Mouse (Mus musculus): ENCODE results near the gene C130050O18Rik. TPM values are rescaled to one million over a fixed set of nuclear protein-coding genes. Genes with fewer than 3 reads are reported as not detected.
"Not testable (repeated sequence)": the region's sequence is repeated elsewhere in the genome, so short reads cannot be mapped to it uniquely, and the experiment has no call there.

Gene C130050O18Rik
- polyA plus RNA-seq, 1 experiment from 2014 or later: 1.5 TPM

- 8% methylated on average over 6 of the region's 6 CpGs for WGBS
- no peak for ATAC-seq (ENCODE audit: insufficient number of reproducible peaks, insufficient read depth, low FRiP score, low TSS enrichment, low read depth)
- Histone ChIP-seq H3K9ac (replicated peaks) (peak overlapping the region; percentile 27), H3K27me3 (no peaks in the 10 kb centered on the region), H3K27ac (peak overlapping the region; percentile 93), H3K4me3 (replicated peaks) (no peak overlapping the region), H3K4me1 (replicated peaks) (peaks cover 57% of the 10 kb centered on the region), H3K4me2 (peak overlapping the region; percentile 11; the same call in 1 of the 2 replicates), H3K36me3 (peaks cover 9% of the 10 kb centered on the region; the same call in 1 of the 2 replicates), H3K9me3 (no peaks in the 10 kb centered on the region)
Measured at GRCm38 (mm10) chr5:139389676-139390061, 15.4 kb upstream of the C130050O18Rik start.

- WGBS: 78% methylated on average over 5 of the region's 5 CpGs
- Histone ChIP-seq H3K27ac (peak overlapping the region; percentile 93), H3K4me2 (0 out of 2 replicates have a peak overlapping the region, but pooled peaks have one; percentile 2), H3K9ac (replicated peaks) (0 out of 2 replicates have a peak overlapping the region, but pooled peaks have one; percentile 27), H3K4me1 (replicated peaks) (peaks cover 62% of the 10 kb centered on the region)
- not testable (repeated sequence) for H3K4me3 ChIP-seq (replicated peaks); ATAC-seq (ENCODE audit: insufficient number of reproducible peaks, insufficient read depth, low FRiP score, low TSS enrichment, low read depth); H3K36me3 ChIP-seq; H3K27me3 ChIP-seq; H3K9me3 ChIP-seq
Measured at GRCm38 (mm10) chr5:139390324-139391119, 14.6 kb upstream of the C130050O18Rik start.

GRCm38 (mm10) chr5:139391309-139391990 lies 13.6 kb upstream of the C130050O18Rik start:
- H3K4me1 ChIP-seq (replicated peaks): peaks cover 60% of the 10 kb centered on the region
- H3K27ac ChIP-seq: peak overlapping the region; percentile 53
- WGBS: 81% methylated on average over 11 of the region's 11 CpGs
- peaks cover 9% of the 10 kb centered on the region; the same call in 1 of the 2 replicates for H3K36me3 ChIP-seq
- H3K4me3 ChIP-seq (replicated peaks): no peak overlapping the region
- H3K9me3 ChIP-seq: no peaks in the 10 kb centered on the region
- H3K27me3 ChIP-seq: no peaks in the 10 kb centered on the region
- H3K4me2 ChIP-seq: 0 out of 2 replicates have a peak overlapping the region, but pooled peaks have one; percentile 2
- ATAC-seq (ENCODE audit: insufficient number of reproducible peaks, insufficient read depth, low FRiP score, low TSS enrichment, low read depth): no peak
- H3K9ac ChIP-seq (replicated peaks): 0 out of 2 replicates have a peak overlapping the region, but pooled peaks have one; percentile 4

- Histone ChIP-seq H3K27ac (0 out of 2 replicates have a peak overlapping the region, but pooled peaks have one; percentile 12), H3K4me3 (replicated peaks) (no peak overlapping the region), H3K4me2 (no peak overlapping the region), H3K9me3 (no peaks in the 10 kb centered on the region), H3K9ac (replicated peaks) (no peak overlapping the region), H3K4me1 (replicated peaks) (peaks cover 52% of the 10 kb centered on the region), H3K36me3 (peaks cover 9% of the 10 kb centered on the region; the same call in 1 of the 2 replicates), H3K27me3 (no peaks in the 10 kb centered on the region)
- no peak for ATAC-seq (ENCODE audit: insufficient number of reproducible peaks, insufficient read depth, low FRiP score, low TSS enrichment, low read depth)
- 92% methylated on average over 37 of the region's 37 CpGs for WGBS
Measured at GRCm38 (mm10) chr5:139392219-139393196, 12.6 kb upstream of the C130050O18Rik start.

- no peak overlapping the region for H3K4me3 ChIP-seq (replicated peaks)
- 88% methylated on average over 16 of the region's 16 CpGs for WGBS
- H3K4me1 ChIP-seq (replicated peaks): peaks cover 45% of the 10 kb centered on the region
- no peak overlapping the region for H3K4me2 ChIP-seq
- no peaks in the 10 kb centered on the region for H3K27me3 ChIP-seq
- H3K27ac ChIP-seq: no peak overlapping the region
- ATAC-seq (ENCODE audit: insufficient number of reproducible peaks, insufficient read depth, low FRiP score, low TSS enrichment, low read depth): no peak
- no peaks in the 10 kb centered on the region for H3K9me3 ChIP-seq
- peaks cover 9% of the 10 kb centered on the region; the same call in 1 of the 2 replicates for H3K36me3 ChIP-seq
- no peak overlapping the region for H3K9ac ChIP-seq (replicated peaks)
Measured at GRCm38 (mm10) chr5:139393197-139393588, 11.9 kb upstream of the C130050O18Rik start.

- H3K4me2 ChIP-seq: no peak overlapping the region
- peaks cover 9% of the 10 kb centered on the region; the same call in 1 of the 2 replicates for H3K36me3 ChIP-seq
- H3K4me1 ChIP-seq (replicated peaks): peaks cover 33% of the 10 kb centered on the region
- no peaks in the 10 kb centered on the region for H3K27me3 ChIP-seq
- no peak overlapping the region for H3K9ac ChIP-seq (replicated peaks)
- H3K9me3 ChIP-seq: no peaks in the 10 kb centered on the region
- 60% methylated on average over 7 of the region's 7 CpGs for WGBS
- no peak for ATAC-seq (ENCODE audit: insufficient number of reproducible peaks, insufficient read depth, low FRiP score, low TSS enrichment, low read depth)
- H3K4me3 ChIP-seq (replicated peaks): no peak overlapping the region
- H3K27ac ChIP-seq: no peak overlapping the region
Measured at GRCm38 (mm10) chr5:139394399-139394798, 10.7 kb upstream of the C130050O18Rik start.

- no peak overlapping the region for H3K4me3 ChIP-seq (replicated peaks)
- H3K27ac ChIP-seq: no peak overlapping the region
- no peak overlapping the region for H3K4me2 ChIP-seq
- H3K36me3 ChIP-seq: peaks cover 9% of the 10 kb centered on the region; the same call in 1 of the 2 replicates
- no peak overlapping the region for H3K9ac ChIP-seq (replicated peaks)
- WGBS: 89% methylated on average over 4 of the region's 4 CpGs
- no peaks in the 10 kb centered on the region for H3K27me3 ChIP-seq
- no peak for ATAC-seq (ENCODE audit: insufficient number of reproducible peaks, insufficient read depth, low FRiP score, low TSS enrichment, low read depth)
- peaks cover 23% of the 10 kb centered on the region for H3K4me1 ChIP-seq (replicated peaks)
- H3K9me3 ChIP-seq: no peaks in the 10 kb centered on the region
Measured at GRCm38 (mm10) chr5:139395528-139395927, 9.6 kb upstream of the C130050O18Rik start.

- no peak for ATAC-seq (ENCODE audit: insufficient number of reproducible peaks, insufficient read depth, low FRiP score, low TSS enrichment, low read depth)
- no peak overlapping the region for H3K9ac ChIP-seq (replicated peaks)
- H3K36me3 ChIP-seq: peaks cover 9% of the 10 kb centered on the region; the same call in 1 of the 2 replicates
- no peaks in the 10 kb centered on the region for H3K9me3 ChIP-seq
- no peak overlapping the region for H3K4me2 ChIP-seq
- H3K4me1 ChIP-seq (replicated peaks): peaks cover 15% of the 10 kb centered on the region
- no peak overlapping the region for H3K4me3 ChIP-seq (replicated peaks)
- H3K27me3 ChIP-seq: no peaks in the 10 kb centered on the region
- H3K27ac ChIP-seq: no peak overlapping the region
- 92% methylated on average over 4 of the region's 4 CpGs for WGBS
Measured at GRCm38 (mm10) chr5:139397359-139397916, 7.6 kb upstream of the C130050O18Rik start.

- Histone ChIP-seq H3K27ac (no peak overlapping the region), H3K4me1 (replicated peaks) (peaks cover 15% of the 10 kb centered on the region), H3K4me3 (replicated peaks) (no peak overlapping the region), H3K27me3 (no peaks in the 10 kb centered on the region), H3K36me3 (0 out of 2 replicates have a peak, but pooled peaks cover 2% of the 10 kb centered on the region), H3K9me3 (no peaks in the 10 kb centered on the region), H3K9ac (replicated peaks) (no peak overlapping the region), H3K4me2 (no peak overlapping the region)
- WGBS: 40% methylated on average over 5 of the region's 5 CpGs
- ATAC-seq (ENCODE audit: insufficient number of reproducible peaks, insufficient read depth, low FRiP score, low TSS enrichment, low read depth): 0 out of 2 replicates have a peak, but pooled peaks have one; percentile 40
Measured at GRCm38 (mm10) chr5:139397959-139398753, 6.9 kb upstream of the C130050O18Rik start.

Measured in limb, embryonic 12.5 days (tissue).